Mouse (Mus musculus) heart, embryonic 15.5 days (tissue): ENCODE measurements around the gene Fam184a. TPM values are rescaled to one million over a fixed set of nuclear protein-coding genes. Genes with fewer than 3 reads are reported as not detected.

Source experiments
- ATAC-seq: fragments of 200-750 bp; cut with Nextera tagmentation; replicated peaks from 2 replicates; pipeline ENCODE4 v1.8.0; 2017; ENCODE audit warnings: low read depth, moderate TSS enrichment; ENCODE audit not compliant: insufficient number of reproducible peaks, insufficient read depth, low FRiP score
- H3K27ac ChIP-seq: fragments of 300-500 bp; sonication (generic); 2 replicates; pipeline ENCODE4 v1.5.1; 2015; ENCODE audit warnings: mild to moderate bottlenecking, inconsistent platforms
- H3K27me3 ChIP-seq: fragments of 300-500 bp; sonication (generic); 2 replicates; pipeline ENCODE4 v1.6.1; 2015; ENCODE audit warnings: inconsistent platforms
- H3K36me3 ChIP-seq: fragments of 300-500 bp; sonication (generic); 2 replicates; pipeline ENCODE4 v1.6.1; 2015; ENCODE audit warnings: mild to moderate bottlenecking, inconsistent platforms
- H3K4me1 ChIP-seq: fragments of 300-500 bp; sonication (generic); replicated peaks from 2 replicates; pipeline ENCODE4 v1.6.1; 2015; ENCODE audit warnings: inconsistent platforms
- H3K4me2 ChIP-seq: fragments of 300-500 bp; sonication (generic); 2 replicates; pipeline ENCODE4 v1.6.1; 2015; ENCODE audit warnings: inconsistent platforms, mild to moderate bottlenecking, moderate library complexity
- H3K4me3 ChIP-seq: fragments of 300-500 bp; sonication (generic); 2 replicates; pipeline ENCODE4 v1.5.1; 2015; ENCODE audit warnings: mild to moderate bottlenecking, inconsistent platforms
- H3K9ac ChIP-seq: fragments of 300-500 bp; sonication (generic); 2 replicates; pipeline ENCODE4 v1.6.1; 2015; ENCODE audit warnings: mild to moderate bottlenecking, inconsistent platforms
- H3K9me3 ChIP-seq: fragments of 300-500 bp; sonication (generic); replicated peaks from 2 replicates; pipeline ENCODE4 v1.6.1; 2016; ENCODE audit warnings: inconsistent platforms
- WGBS: fragments of 180-500 bp; shearing (Covaris S2); methylation state at CpG from one replicate; pipeline ENCODE4 v1.1.7; 2015; ENCODE audit warnings: mixed read lengths; 5-methylcytosine and 5-hydroxymethylcytosine counted together
- polyA plus RNA-seq: library from polyadenylated mRNA; unstranded; fragments of >200 nt; fragmentation: Nextera tagmentation; extraction: Ambion mirVana; gene quantifications from 2 replicates; pipeline ENCODE4 v1.2.1, GENCODE M21; 2015

Gene Fam184a
- polyA plus RNA-seq, 1 experiment from 2014 or later, result 4.1 TPM

DNA sequence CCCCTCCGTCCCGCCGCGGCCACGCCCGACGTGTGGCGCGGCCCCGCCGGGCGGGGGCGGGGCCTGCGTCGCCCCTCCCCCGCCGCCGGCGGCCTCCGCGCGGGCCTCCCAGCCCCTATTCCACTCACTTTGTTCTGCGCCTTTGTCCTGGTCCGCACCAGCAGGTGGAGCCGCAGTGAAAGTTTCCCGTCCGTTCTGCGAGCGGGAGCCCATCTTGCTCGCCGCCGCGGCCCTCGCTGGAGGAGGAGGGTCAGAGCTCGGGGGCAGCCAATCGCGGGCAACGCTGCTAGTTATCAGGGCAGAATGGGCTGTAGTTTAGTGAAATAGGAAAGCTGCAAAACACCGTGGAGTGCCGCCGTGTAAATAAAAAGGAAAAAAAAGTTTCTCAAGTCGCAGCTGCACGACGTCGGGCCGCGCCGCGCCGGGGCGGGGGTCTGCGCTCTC lies 154.2 kb downstream of the Fam184a start, which contains the start of gene Asf1a:
TSS of gene Asf1a (plus strand) at position 81 of the 444 bp plus-strand sequence.
- Histone ChIP-seq H3K4me1 (peaks cover 17% of the 10 kb centered on the region), H3K9ac (peak within 1 kb of the TSS; percentile 95), H3K27ac (peak within 1 kb of the TSS; percentile 99), H3K36me3 (0 out of 2 replicates have a peak, but pooled peaks cover 3% of the 10 kb centered on the region), H3K4me2 (peak within 1 kb of the TSS; percentile 85), H3K9me3 (no peaks in the 10 kb centered on the region), H3K4me3 (peak within 1 kb of the TSS; percentile 94), H3K27me3 (no peaks in the 10 kb centered on the region)
- under 1% methylated on average over 51 of the region's 52 CpGs for WGBS
- peak; percentile 97 for ATAC-seq

DNA sequence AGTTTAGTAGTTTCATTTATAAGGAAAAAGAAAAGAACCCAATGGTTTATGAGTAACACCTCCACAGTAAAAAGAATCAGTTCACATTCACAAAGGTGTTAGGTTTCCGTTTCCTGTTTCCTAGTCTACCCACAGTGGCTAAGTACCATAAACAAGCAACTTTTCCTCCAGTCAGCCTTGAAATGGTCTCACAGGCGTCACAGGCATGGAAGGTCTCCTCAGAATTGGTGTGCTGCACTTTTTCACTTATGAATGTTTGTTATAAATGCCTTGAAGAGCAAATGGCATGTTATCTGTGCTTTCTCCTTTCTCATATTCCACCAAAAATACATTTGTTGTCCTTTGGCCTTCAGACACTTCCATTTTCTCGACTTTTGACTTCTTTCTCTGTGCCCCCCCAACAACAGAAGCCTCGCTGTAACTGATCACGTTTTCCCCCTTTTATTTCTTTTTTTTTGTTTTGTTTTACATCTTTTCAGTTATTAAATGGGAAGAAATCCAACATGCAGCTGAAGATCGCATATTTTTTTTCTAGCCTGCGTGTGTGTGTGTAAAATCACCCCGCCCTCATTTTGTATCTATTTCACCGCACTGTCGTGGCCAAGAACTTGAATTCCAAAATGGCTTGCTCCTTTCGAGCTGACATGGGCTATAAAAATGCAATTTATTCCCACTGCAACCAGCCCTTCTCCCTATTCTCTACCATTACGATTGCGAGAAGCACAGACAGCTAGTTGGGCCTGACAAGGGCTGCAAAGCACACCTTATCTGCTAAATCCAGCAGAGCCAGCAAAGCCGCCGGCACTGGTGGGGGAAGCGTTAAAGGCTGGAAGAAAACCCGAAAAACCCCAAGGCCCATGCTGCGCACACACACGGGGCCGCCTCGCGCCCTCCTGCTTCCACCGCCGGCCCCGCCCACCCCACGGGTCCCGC lies 154.9 kb downstream of the Fam184a start:
- peaks cover 17% of the 10 kb centered on the region for H3K4me1 ChIP-seq
- H3K4me2 ChIP-seq, result peak overlapping the region; percentile 85
- H3K27me3 ChIP-seq, result no peaks in the 10 kb centered on the region
- no peak for ATAC-seq
- peak overlapping the region; percentile 93 for H3K27ac ChIP-seq
- H3K9ac ChIP-seq, result peak overlapping the region; percentile 70
- H3K36me3 ChIP-seq, result no peaks in the 10 kb centered on the region
- 8% methylated on average over 21 of the region's 27 CpGs for WGBS
- H3K4me3 ChIP-seq, result peak overlapping the region; percentile 94
- H3K9me3 ChIP-seq, result no peaks in the 10 kb centered on the region

DNA sequence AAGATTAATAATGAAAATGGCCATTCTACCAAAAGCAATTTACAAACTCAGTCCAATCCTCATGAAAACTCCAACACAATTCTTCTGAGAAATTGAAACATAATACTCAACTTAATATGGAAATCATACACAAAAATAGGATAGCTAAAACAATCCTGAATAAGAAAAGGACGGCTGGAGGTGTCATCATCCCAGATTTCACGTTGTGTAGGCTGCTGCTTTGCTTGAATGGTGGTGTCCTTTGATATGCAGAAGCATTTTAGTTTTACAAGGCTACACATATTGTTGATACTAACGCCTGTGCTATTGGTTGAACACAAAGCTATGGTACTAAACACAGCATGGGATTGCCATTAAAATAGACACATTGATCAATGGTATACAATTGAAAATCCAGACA lies 165.1 kb downstream of the Fam184a start:
- Histone ChIP-seq H3K9ac (no peak overlapping the region), H3K4me1 (peaks cover 5% of the 10 kb centered on the region), H3K36me3 (no peaks in the 10 kb centered on the region), H3K4me2 (no peak overlapping the region), H3K27me3 (no peaks in the 10 kb centered on the region), H3K9me3 (no peaks in the 10 kb centered on the region), H3K27ac (no peak overlapping the region), H3K4me3 (no peak overlapping the region)
- WGBS, result 82% methylated on average over 3 of the region's 3 CpGs
- no peak for ATAC-seq

Other genes starting within 250 kb of the Fam184a start
- gene Asf1a, start 154.4 kb downstream of the Fam184a start, polyA plus RNA-seq, result 56.7 and 65.3 TPM in 2 replicates
- gene Mcm9, start 120.7 kb downstream of the Fam184a start, polyA plus RNA-seq, result 7.7 and 8.5 TPM in 2 replicates